Mouse (Mus musculus) forebrain, embryonic 16.5 days (tissue): ENCODE results near the gene Eef1a2. TPM values are rescaled to one million over a fixed set of nuclear protein-coding genes. Genes with fewer than 3 reads are reported as not detected.

Experiments used
- ATAC-seq: fragments of 200-750 bp; cut with Nextera tagmentation; 2 replicates; pipeline ENCODE4 v1.8.0; 2017; ENCODE audit warnings: mild to moderate bottlenecking, moderate library complexity
- H3K27ac ChIP-seq: fragments of 300-500 bp; sonication (generic); 2 replicates; pipeline ENCODE4 v1.5.1; 2014; ENCODE audit warnings: low read length, control low read depth
- H3K27me3 ChIP-seq: fragments of 300-500 bp; sonication (generic); replicated peaks from 2 replicates; pipeline ENCODE4 v1.6.1; 2014; ENCODE audit warnings: low read length; ENCODE audit not compliant: control insufficient read depth, insufficient read depth
- H3K36me3 ChIP-seq: fragments of 300-500 bp; sonication (generic); 2 replicates; pipeline ENCODE4 v1.6.1; 2014; ENCODE audit not compliant: control insufficient read depth, insufficient read depth
- H3K4me1 ChIP-seq: fragments of 300-500 bp; sonication (generic); replicated peaks from 2 replicates; pipeline ENCODE4 v1.6.1; 2014; ENCODE audit warnings: low read length; ENCODE audit not compliant: control insufficient read depth, insufficient read depth
- H3K4me2 ChIP-seq: fragments of 300-500 bp; sonication (generic); 2 replicates; pipeline ENCODE4 v1.6.1; 2014; ENCODE audit warnings: mild to moderate bottlenecking, low read length, control low read depth
- H3K4me3 ChIP-seq: fragments of 300-500 bp; sonication (generic); replicated peaks from 2 replicates; pipeline ENCODE4 v1.5.1; 2014; ENCODE audit warnings: mild to moderate bottlenecking, low read length, control low read depth
- H3K9ac ChIP-seq: fragments of 300-500 bp; sonication (generic); replicated peaks from 2 replicates; pipeline ENCODE4 v1.6.1; 2014; ENCODE audit warnings: low read depth, low read length, control low read depth
- H3K9me3 ChIP-seq: fragments of 300-500 bp; sonication (generic); 2 replicates; pipeline ENCODE4 v1.6.1; 2016; ENCODE audit warnings: low read length; ENCODE audit not compliant: control insufficient read depth
- WGBS: fragments of 180-500 bp; shearing (Covaris S2); extraction: QIAGEN DNeasy Blood & Tissue Kit; methylation state at CpG from one replicate; pipeline ENCODE4 v1.1.7; 2014; 5-methylcytosine and 5-hydroxymethylcytosine counted together
- polyA plus RNA-seq: library from polyadenylated mRNA; unstranded; fragments of >200 nt; fragmentation: Nextera tagmentation; extraction: Ambion mirVana; gene quantifications from 2 replicates; pipeline ENCODE4 v1.2.1, GENCODE M21; 2015

Gene Eef1a2
- polyA plus RNA-seq, 1 experiment from 2014 or later = 5.7 TPM

GRCm38 (mm10) chr2:181166469-181166868, 9.7 kb upstream of the Eef1a2 start:
- Histone ChIP-seq H3K4me3 (no peak overlapping the region), H3K36me3 (no peaks in the 10 kb centered on the region), H3K27ac (no peak overlapping the region), H3K4me2 (no peak overlapping the region), H3K9ac (no peak overlapping the region), H3K9me3 (no peaks in the 10 kb centered on the region), H3K27me3 (no peaks in the 10 kb centered on the region), H3K4me1 (no peaks in the 10 kb centered on the region)
- 79% methylated on average over 5 of the region's 5 CpGs for WGBS
- no peak for ATAC-seq

GRCm38 (mm10) chr2:181160821-181161220, 4.0 kb upstream of the Eef1a2 start:
- Histone ChIP-seq H3K27me3 (no peaks in the 10 kb centered on the region), H3K9me3 (no peaks in the 10 kb centered on the region), H3K27ac (no peak overlapping the region), H3K4me3 (no peak overlapping the region), H3K4me2 (no peak overlapping the region), H3K4me1 (peaks cover 30% of the 10 kb centered on the region), H3K9ac (no peak overlapping the region), H3K36me3 (no peaks in the 10 kb centered on the region)
- WGBS = 53% methylated on average over 4 of the region's 4 CpGs
- no peak for ATAC-seq

- Histone ChIP-seq H3K4me1 (peaks cover 39% of the 10 kb centered on the region), H3K27me3 (no peaks in the 10 kb centered on the region), H3K9me3 (no peaks in the 10 kb centered on the region), H3K4me3 (no peak overlapping the region), H3K4me2 (peak overlapping the region; percentile 29), H3K27ac (peak overlapping the region; percentile 76), H3K36me3 (no peaks in the 10 kb centered on the region), H3K9ac (0 out of 2 replicates have a peak overlapping the region, but pooled peaks have one; percentile 20)
- 3% methylated on average over 2 of the region's 2 CpGs for WGBS
- ATAC-seq = peak; percentile 94
These were observed 3.0 kb upstream of the Eef1a2 start for GRCm38 (mm10) chr2:181159771-181160170.

- Histone ChIP-seq H3K9me3 (no peaks in the 10 kb centered on the region), H3K36me3 (no peaks in the 10 kb centered on the region), H3K27me3 (no peaks in the 10 kb centered on the region), H3K27ac (peak overlapping the region; percentile 76), H3K4me3 (no peak overlapping the region), H3K4me2 (peak overlapping the region; percentile 29), H3K9ac (0 out of 2 replicates have a peak overlapping the region, but pooled peaks have one; percentile 20), H3K4me1 (peaks cover 46% of the 10 kb centered on the region)
- peak; percentile 46 for ATAC-seq
- WGBS = 46% methylated on average over 7 of the region's 7 CpGs
These were observed 2.3 kb upstream of the Eef1a2 start for GRCm38 (mm10) chr2:181159091-181159514.

GRCm38 (mm10) chr2:181158471-181158870, 1.7 kb upstream of the Eef1a2 start:
- Histone ChIP-seq H3K27ac (peak overlapping the region; percentile 64; the same call in 1 of the 2 replicates), H3K9me3 (no peaks in the 10 kb centered on the region), H3K4me2 (no peak overlapping the region), H3K36me3 (no peaks in the 10 kb centered on the region), H3K4me1 (peaks cover 46% of the 10 kb centered on the region), H3K9ac (no peak overlapping the region), H3K27me3 (no peaks in the 10 kb centered on the region), H3K4me3 (no peak overlapping the region)
- no peak for ATAC-seq
- WGBS = 94% methylated on average over 2 of the region's 2 CpGs

GRCm38 (mm10) chr2:181157716-181158302, 995 bp upstream of the Eef1a2 start:
- no peaks in the 10 kb centered on the region for H3K36me3 ChIP-seq
- H3K4me2 ChIP-seq = no peak overlapping the region; the same call in 1 of the 2 replicates
- H3K4me3 ChIP-seq = no peak overlapping the region
- no peak overlapping the region for H3K9ac ChIP-seq
- H3K9me3 ChIP-seq = no peaks in the 10 kb centered on the region
- WGBS = 75% methylated on average over 6 of the region's 6 CpGs
- no peak overlapping the region for H3K27ac ChIP-seq
- ATAC-seq = no peak
- H3K4me1 ChIP-seq = peaks cover 46% of the 10 kb centered on the region
- no peaks in the 10 kb centered on the region for H3K27me3 ChIP-seq

DNA sequence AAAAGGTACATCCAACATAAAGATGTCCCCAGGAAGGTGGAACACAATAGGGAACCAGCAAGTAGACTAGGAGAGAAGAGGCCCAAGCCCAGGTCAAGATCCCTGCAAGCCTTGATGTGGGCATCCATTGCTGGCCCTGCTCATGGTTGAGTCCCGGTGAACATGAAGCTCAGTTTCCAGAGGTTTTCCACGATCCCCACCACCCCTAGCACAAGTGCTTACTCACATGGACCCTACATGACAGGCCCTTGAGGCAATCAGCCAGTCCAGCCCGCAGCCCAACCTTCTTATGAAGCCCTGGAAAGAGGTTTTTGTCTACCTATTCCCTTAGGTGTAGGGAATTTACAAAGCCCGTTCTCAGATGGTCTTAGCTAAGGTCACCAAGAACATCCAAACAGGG, 366 bp upstream of the Eef1a2 start:
- Histone ChIP-seq H3K27ac (peak overlapping the region; percentile 79), H3K4me3 (peak overlapping the region; percentile 47), H3K4me2 (peak overlapping the region; percentile 66), H3K27me3 (no peaks in the 10 kb centered on the region), H3K4me1 (peaks cover 46% of the 10 kb centered on the region), H3K9ac (peak overlapping the region; percentile 76), H3K36me3 (no peaks in the 10 kb centered on the region), H3K9me3 (no peaks in the 10 kb centered on the region)
- no peak for ATAC-seq
- 79% methylated on average over 4 of the region's 4 CpGs for WGBS

DNA sequence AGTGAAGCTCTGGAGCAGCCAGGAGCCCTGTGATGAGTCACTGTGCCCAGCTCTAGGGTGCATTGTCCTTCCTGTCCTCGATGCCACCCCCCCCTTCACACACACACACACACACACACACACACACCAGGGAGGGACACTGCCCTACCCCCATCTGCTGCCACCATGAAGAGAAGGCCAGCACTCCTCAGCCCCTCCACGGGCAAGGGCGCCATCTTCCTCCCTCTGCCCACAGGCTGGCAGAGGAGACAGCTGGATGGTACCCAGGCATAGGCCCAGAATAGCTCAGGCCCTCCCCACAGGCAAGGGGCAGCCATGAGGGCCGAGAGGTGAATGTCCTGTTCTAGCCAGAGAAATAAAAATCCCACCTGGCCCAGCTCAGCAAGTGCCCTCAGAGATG, 1.0 kb downstream of the Eef1a2 start:
- WGBS = 73% methylated on average over 4 of the region's 4 CpGs
- Histone ChIP-seq H3K9ac (peak overlapping the region; percentile 76), H3K27ac (no peak overlapping the region), H3K4me3 (peak overlapping the region; percentile 47), H3K9me3 (no peaks in the 10 kb centered on the region), H3K36me3 (no peaks in the 10 kb centered on the region), H3K4me1 (peaks cover 46% of the 10 kb centered on the region), H3K27me3 (no peaks in the 10 kb centered on the region), H3K4me2 (peak overlapping the region; percentile 66)
- ATAC-seq = no peak

DNA sequence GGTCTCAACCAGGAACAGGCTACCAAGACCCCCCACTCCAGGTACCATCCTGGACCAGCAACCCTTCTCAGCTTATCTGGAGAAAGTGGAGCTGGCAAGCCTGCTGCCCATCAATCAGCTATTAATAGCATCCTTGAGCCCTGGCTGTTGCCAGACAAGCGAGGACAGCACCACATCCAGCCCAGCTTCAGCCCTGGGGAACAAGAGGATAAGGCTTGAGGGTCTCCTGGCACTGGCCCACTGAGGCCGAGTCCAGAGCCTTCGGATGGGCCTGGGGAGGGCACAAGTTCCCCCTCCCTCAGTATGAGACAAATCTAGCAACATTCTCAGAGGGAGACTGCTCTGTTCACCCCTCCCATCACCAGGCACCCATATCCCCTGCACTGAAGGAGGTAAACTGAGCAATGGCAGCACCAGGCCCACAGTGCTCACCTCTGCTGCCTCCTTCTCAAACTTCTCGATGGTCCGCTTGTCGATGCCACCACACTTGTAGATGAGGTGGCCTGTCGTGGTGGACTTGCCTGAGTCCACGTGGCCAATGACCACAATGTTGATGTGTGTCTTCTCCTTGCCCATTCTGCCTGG, 1.9 kb downstream of the Eef1a2 start:
- no peaks in the 10 kb centered on the region; the same call in 1 of the 2 replicates for H3K27me3 ChIP-seq
- H3K4me3 ChIP-seq = no peak overlapping the region
- no peaks in the 10 kb centered on the region for H3K36me3 ChIP-seq
- H3K27ac ChIP-seq = no peak overlapping the region
- peak overlapping the region; percentile 5; the same call in 1 of the 2 replicates for H3K9ac ChIP-seq
- peaks cover 42% of the 10 kb centered on the region for H3K4me1 ChIP-seq
- H3K9me3 ChIP-seq = no peaks in the 10 kb centered on the region
- 83% methylated on average over 8 of the region's 8 CpGs for WGBS
- ATAC-seq = no peak
- peak overlapping the region; percentile 66 for H3K4me2 ChIP-seq
